Mouse (Mus musculus) brain, embryonic 14.5 days (tissue): ENCODE results near the gene Dot1l.
A peak's percentile ranks its signal among the peaks of the same experiment; 100 is the strongest.

Experiments
- CTCF ChIP-seq: fragments of 200-500 bp; IDR thresholded peaks from 2 replicates; pipeline ENCODE4 v1.5.1; 2012; ENCODE audit warnings: inconsistent platforms, mild to moderate bottlenecking, moderate library complexity, borderline replicate concordance; ENCODE audit not compliant: insufficient read depth, insufficient read length; ENCODE audit errors: extremely low read depth
- POLR2A ChIP-seq: fragments of 200-500 bp; IDR thresholded peaks from 2 replicates; pipeline ENCODE4 v1.6.1; 2012; ENCODE audit warnings: mild to moderate bottlenecking, inconsistent platforms, borderline replicate concordance; ENCODE audit not compliant: poor library complexity, insufficient read depth, insufficient read length, severe bottlenecking; ENCODE audit errors: extremely low read depth

- TF ChIP-seq CTCF = no peak
- peak; percentile 21; the same call in 1 of the 2 replicates for TF ChIP-seq POLR2A
Observed at GRCm38 (mm10) chr10:80807057-80807627, 52.1 kb downstream of the Dot1l start.
